Mouse (Mus musculus) small intestine, adult 2 months (tissue): ENCODE data around the gene Mapk13. TPM values are rescaled to one million over a fixed set of nuclear protein-coding genes. Genes with fewer than 3 reads are reported as not detected.

Experiments
- H3K27ac ChIP-seq: fragments of 200-500 bp; 2 replicates; pipeline ENCODE4 v1.5.1; 2012; ENCODE audit warnings: low read depth, low read length, control low read depth, inconsistent platforms; ENCODE audit not compliant: insufficient read depth
- H3K27me3 ChIP-seq: fragments of 200-500 bp; 2 replicates; pipeline ENCODE4 v1.6.1; 2012; ENCODE audit warnings: mild to moderate bottlenecking, moderate library complexity, low read length, inconsistent platforms; ENCODE audit not compliant: control insufficient read depth, insufficient read depth
- H3K36me3 ChIP-seq: fragments of 200-500 bp; 2 replicates; pipeline ENCODE4 v1.6.1; 2012; ENCODE audit warnings: mild to moderate bottlenecking, low read length, control low read depth, inconsistent platforms; ENCODE audit not compliant: control insufficient read depth, insufficient read depth
- H3K4me1 ChIP-seq: fragments of 200-500 bp; 2 replicates; pipeline ENCODE4 v1.6.1; 2012; ENCODE audit warnings: low read length, inconsistent platforms, mixed read lengths; ENCODE audit not compliant: control insufficient read depth, insufficient read depth, insufficient read length
- H3K4me3 ChIP-seq: fragments of 200-500 bp; 2 replicates; pipeline ENCODE4 v1.5.1; 2012; ENCODE audit warnings: low read depth, mild to moderate bottlenecking, control low read depth, inconsistent platforms, low read length, moderate library complexity
- CTCF ChIP-seq: fragments of 200-500 bp; IDR thresholded peaks from 2 replicates; pipeline ENCODE4 v1.5.1; 2012; ENCODE audit warnings: low read depth, mild to moderate bottlenecking, control low read depth, inconsistent platforms, low read length, moderate library complexity, mixed read lengths; ENCODE audit not compliant: insufficient replicate concordance, insufficient read length; ENCODE audit errors: extremely low read depth
- POLR2A ChIP-seq: fragments of 200-500 bp; IDR thresholded peaks from 2 replicates; pipeline ENCODE4 v1.6.1; 2012; ENCODE audit warnings: low read depth, mild to moderate bottlenecking, control low read depth, inconsistent platforms, low read length, moderate library complexity
- WGBS: fragments of 180-500 bp; shearing (Covaris S2); methylation state at CpG from one replicate; pipeline ENCODE4 v1.1.7; 2018; 5-methylcytosine and 5-hydroxymethylcytosine counted together
- polyA plus RNA-seq: library from polyadenylated mRNA; depleted of rRNA; stranded (reverse); fragments of >200 nt; gene quantifications from 2 replicates; pipeline ENCODE4 v1.2.3, GENCODE M21; 2012

The Mapk13 gene
- polyA plus RNA-seq, 1 experiment: 266 TPM

- Histone ChIP-seq H3K4me1 (peaks cover 15% of the 10 kb centered on the region), H3K27ac (peak overlapping the region; percentile 3; the same call in 1 of the 2 replicates), H3K36me3 (peaks cover 9% of the 10 kb centered on the region), H3K27me3 (no peaks in the 10 kb centered on the region), H3K4me3 (peak overlapping the region; percentile 66)
- no peak for TF ChIP-seq CTCF
- TF ChIP-seq POLR2A: no peak
- 1% methylated on average over 18 of the region's 18 CpGs for WGBS
Observed at GRCm38 (mm10) chr17:28802006-28802481, 32.9 kb downstream of the Mapk13 start.

GRCm38 (mm10) chr17:28803316-28803715, 34.2 kb downstream of the Mapk13 start:
- no peak for TF ChIP-seq CTCF
- no peak for TF ChIP-seq POLR2A
- 34% methylated on average over 1 of the region's 1 CpGs for WGBS
- Histone ChIP-seq H3K27me3 (no peaks in the 10 kb centered on the region), H3K36me3 (peaks cover 14% of the 10 kb centered on the region), H3K4me1 (peaks cover 25% of the 10 kb centered on the region), H3K4me3 (no peak overlapping the region), H3K27ac (0 out of 2 replicates have a peak overlapping the region, but pooled peaks have one; percentile 7)

- TF ChIP-seq CTCF: no peak
- no peak for TF ChIP-seq POLR2A
- 55% methylated on average over 6 of the region's 6 CpGs for WGBS
- Histone ChIP-seq H3K4me1 (peaks cover 39% of the 10 kb centered on the region), H3K36me3 (peaks cover 14% of the 10 kb centered on the region), H3K27ac (no peak overlapping the region), H3K27me3 (no peaks in the 10 kb centered on the region), H3K4me3 (no peak overlapping the region)
Observed at GRCm38 (mm10) chr17:28804973-28805372, 35.9 kb downstream of the Mapk13 start.

GRCm38 (mm10) chr17:28806770-28807169, 37.7 kb downstream of the Mapk13 start:
- WGBS: 40% methylated on average over 19 of the region's 19 CpGs
- Histone ChIP-seq H3K4me3 (peak overlapping the region; percentile 26), H3K27ac (peak overlapping the region; percentile 70)

DNA sequence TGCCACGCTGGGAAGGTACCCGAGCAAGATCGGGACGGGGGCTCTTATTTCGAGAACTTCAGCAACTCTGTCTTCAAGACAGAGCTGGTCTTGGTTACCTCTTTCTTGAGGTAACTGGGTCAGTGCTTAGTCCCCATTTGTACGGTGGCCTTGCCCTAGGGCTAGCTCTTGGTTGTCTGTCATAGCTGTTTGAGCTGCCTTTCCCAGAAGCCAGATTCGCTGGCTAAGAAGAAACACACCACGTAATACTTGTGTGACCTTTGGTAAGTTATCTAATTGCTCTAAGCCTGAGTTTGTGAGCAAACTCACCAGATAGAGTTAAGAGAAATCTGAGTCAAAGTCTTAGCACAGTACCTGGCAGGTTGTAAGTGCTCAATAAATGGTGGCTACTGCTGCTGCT, 39.6 kb downstream of the Mapk13 start:
- Histone ChIP-seq H3K4me3 (no peak overlapping the region), H3K27ac (peak overlapping the region; percentile 83), H3K4me1 (peaks cover 47% of the 10 kb centered on the region), H3K27me3 (no peaks in the 10 kb centered on the region), H3K36me3 (peaks cover 26% of the 10 kb centered on the region)
- WGBS: 67% methylated on average over 8 of the region's 8 CpGs
- TF ChIP-seq POLR2A (no peak), CTCF (no peak)

More at GRCm38 (mm10) chr17:28806770-28807169, 37.7 kb downstream of the Mapk13 start:
- Histone ChIP-seq H3K4me1 (peaks cover 43% of the 10 kb centered on the region), H3K27me3 (no peaks in the 10 kb centered on the region), H3K36me3 (peaks cover 21% of the 10 kb centered on the region)
- TF ChIP-seq POLR2A (no peak), CTCF (no peak)

GRCm38 (mm10) chr17:28809175-28809831, 40.2 kb downstream of the Mapk13 start:
- 56% methylated on average over 10 of the region's 10 CpGs for whole genome bisulfite sequencing
- Histone ChIP-seq H3K36me3 (peaks cover 27% of the 10 kb centered on the region), H3K27ac (peak overlapping the region; percentile 83), H3K4me1 (peaks cover 48% of the 10 kb centered on the region), H3K27me3 (no peaks in the 10 kb centered on the region), H3K4me3 (no peak overlapping the region)
- no peak for TF ChIP-seq POLR2A
- no peak for TF ChIP-seq CTCF

DNA sequence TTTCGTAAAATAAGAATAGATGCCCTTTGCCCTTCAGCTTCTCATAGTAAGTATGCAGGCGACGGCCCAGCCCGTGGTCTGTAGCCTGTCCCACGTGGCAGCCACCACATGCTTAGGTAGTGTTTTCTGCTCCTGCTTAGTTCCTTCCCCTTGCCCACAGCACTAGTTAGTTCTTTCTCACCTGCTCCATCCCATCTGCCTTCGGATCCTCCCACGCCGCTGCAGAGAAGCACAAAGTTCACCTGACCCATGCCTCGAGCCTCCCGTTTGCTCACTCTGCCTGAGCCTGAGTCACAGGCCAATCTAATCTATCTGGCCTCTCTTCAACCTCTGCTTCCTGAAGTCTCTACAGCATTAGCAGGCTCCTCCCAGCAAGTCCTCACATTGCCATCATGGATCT, 43.2 kb downstream of the Mapk13 start:
- H3K36me3 ChIP-seq: peaks cover 22% of the 10 kb centered on the region
- H3K4me3 ChIP-seq: no peak overlapping the region
- WGBS: 24% methylated on average over 10 of the region's 10 CpGs
- H3K27ac ChIP-seq: peak overlapping the region; percentile 71
- H3K27me3 ChIP-seq: no peaks in the 10 kb centered on the region
- TF ChIP-seq POLR2A: no peak
- TF ChIP-seq CTCF: no peak
- H3K4me1 ChIP-seq: peaks cover 53% of the 10 kb centered on the region
